Mouse (Mus musculus): ENCODE measurements around the gene Cdh4.

GRCm38 (mm10) chr2:179779266-179779665 lies 337.0 kb downstream of the Cdh4 start:
- no peak for TF ChIP-seq CTCF (IDR thresholded peaks at IDR 0.05; ENCODE audit: low read depth, low read length)
- TF ChIP-seq GATA1 (IDR thresholded peaks at IDR 0.05; ENCODE audit: borderline replicate concordance, low read length): no peak
